Mouse (Mus musculus): Measurements from ENCODE around the gene Wrap73. TPM values are rescaled to one million over a fixed set of nuclear protein-coding genes. Genes with fewer than 3 reads are reported as not detected.

Wrap73 gene
- total and polyA plus RNA-seq, 3 experiments = 32.1 to 77.6 (median 49.3) TPM

- DNase-seq (ENCODE audit: extremely low read depth) = no peak
- in situ Hi-C loops (cut with MboI; ENCODE audit: low pct_ligation_motif_present, low pct_unique_long_range_greater_than_20kb, low sequenced_read_pairs) (loop anchor here (5.0 to 25.0 kb wide), 2 partner anchors 139 to 611 kb away; no protein-coding TSS in a partner anchor), dilution Hi-C loops (cut with MboI; ENCODE audit: extremely low pct_ligation_motif_present, extremely low pct_unique_long_range_greater_than_20kb, low sequenced_read_pairs) (no loop called here)
- Histone ChIP-seq H3K4me3 (replicated peaks in 1 of 3; ENCODE audit: low read depth in 2 of 3, low read length in 2 of 3, poor library complexity in 1 of 3) (no peak overlapping the region), H3K79me2 (replicated peaks; ENCODE audit: control insufficient read depth, extremely low read depth, insufficient read depth, poor library complexity, severe bottlenecking) (no peaks in the 10 kb centered on the region), H3K4me2 (ENCODE audit: insufficient read depth, low read depth, poor library complexity, severe bottlenecking) (no peak overlapping the region), H3K36me3 (replicated peaks in 1 of 2; ENCODE audit: control insufficient read depth in 1 of 2, insufficient read depth in 1 of 2, low read length in 1 of 2) (no peaks in the 10 kb centered on the region), H3K9ac (ENCODE audit: insufficient read depth, low read depth) (no peak overlapping the region), H3K27me3 (replicated peaks) (peaks cover 29% of the 10 kb centered on the region), H3K27ac (ENCODE audit: insufficient read depth, low read depth) (no peak overlapping the region), H3K9me3 (replicated peaks; ENCODE audit: low read length) (no peaks in the 10 kb centered on the region), H3K4me1 (ENCODE audit: control insufficient read depth in 1 of 2, insufficient read depth in 2 of 2) (no peaks in the 10 kb centered on the region)
- TF ChIP-seq PAX5 (IDR thresholded peaks at IDR 0.05; ENCODE audit: low read length) (no peak), ELF1 (IDR thresholded peaks at IDR 0.05; ENCODE audit: low read depth, low read length) (no peak), MAZ (IDR thresholded peaks at IDR 0.05; ENCODE audit: low read depth, low read length) (no peak), CHD1 (IDR thresholded peaks at IDR 0.05; ENCODE audit: low read depth, low read length) (no peak), CTCF (conservative IDR thresholded peaks at IDR 0.05 in 1 of 2, IDR thresholded peaks at IDR 0.05 in 1 of 2; ENCODE audit: low read depth in 2 of 2, low read length in 2 of 2) (no peak)
Observed at GRCm38 (mm10) chr4:154201511-154201910, 59.3 kb downstream of the Wrap73 start.

GRCm38 (mm10) chr4:154204532-154204931 lies 62.4 kb downstream of the Wrap73 start:
- Histone ChIP-seq H3K36me3 (replicated peaks in 1 of 2; ENCODE audit: control insufficient read depth in 1 of 2, insufficient read depth in 1 of 2, low read length in 1 of 2) (no peaks in the 10 kb centered on the region), H3K4me1 (ENCODE audit: control insufficient read depth in 1 of 2, insufficient read depth in 2 of 2) (no peaks in the 10 kb centered on the region), H3K27me3 (replicated peaks) (peaks cover 34% of the 10 kb centered on the region), H3K4me2 (ENCODE audit: insufficient read depth, low read depth, poor library complexity, severe bottlenecking) (no peak overlapping the region), H3K79me2 (replicated peaks; ENCODE audit: control insufficient read depth, extremely low read depth, insufficient read depth, poor library complexity, severe bottlenecking) (no peaks in the 10 kb centered on the region), H3K9ac (ENCODE audit: insufficient read depth, low read depth) (no peak overlapping the region), H3K9me3 (replicated peaks; ENCODE audit: low read length) (no peaks in the 10 kb centered on the region), H3K27ac (ENCODE audit: insufficient read depth, low read depth) (no peak overlapping the region), H3K4me3 (replicated peaks in 1 of 3; ENCODE audit: low read depth in 2 of 3, low read length in 2 of 3, poor library complexity in 1 of 3) (no peak overlapping the region)
- in situ Hi-C loops (cut with MboI; ENCODE audit: low pct_ligation_motif_present, low pct_unique_long_range_greater_than_20kb, low sequenced_read_pairs) (loop anchor here (5.0 to 25.0 kb wide), 2 partner anchors 142 to 608 kb away; no protein-coding TSS in a partner anchor), dilution Hi-C loops (cut with MboI; ENCODE audit: extremely low pct_ligation_motif_present, extremely low pct_unique_long_range_greater_than_20kb, low sequenced_read_pairs) (no loop called here)
- no peak for TF ChIP-seq HCFC1 (IDR thresholded peaks at IDR 0.05; ENCODE audit: low read depth, low read length)
- DNase-seq (ENCODE audit: extremely low read depth) = no peak

- dilution Hi-C loops (cut with MboI; ENCODE audit: extremely low pct_ligation_motif_present, extremely low pct_unique_long_range_greater_than_20kb, low sequenced_read_pairs) (no loop called here), in situ Hi-C loops (cut with MboI; ENCODE audit: low pct_ligation_motif_present, low pct_unique_long_range_greater_than_20kb, low sequenced_read_pairs) (loop anchor here (5.0 to 25.0 kb wide), 2 partner anchors 38 to 607 kb away; no protein-coding TSS in a partner anchor)
- Histone ChIP-seq H3K4me1 (ENCODE audit: control insufficient read depth in 1 of 2, insufficient read depth in 2 of 2) (no peaks in the 10 kb centered on the region), H3K27me3 (replicated peaks) (peaks cover 34% of the 10 kb centered on the region), H3K9ac (ENCODE audit: insufficient read depth, low read depth) (no peak overlapping the region), H3K79me2 (replicated peaks; ENCODE audit: control insufficient read depth, extremely low read depth, insufficient read depth, poor library complexity, severe bottlenecking) (no peaks in the 10 kb centered on the region), H3K36me3 (replicated peaks in 1 of 2; ENCODE audit: control insufficient read depth in 1 of 2, insufficient read depth in 1 of 2, low read length in 1 of 2) (no peaks in the 10 kb centered on the region), H3K4me3 (replicated peaks in 1 of 3; ENCODE audit: low read depth in 2 of 3, low read length in 2 of 3, poor library complexity in 1 of 3) (no peak overlapping the region), H3K9me3 (replicated peaks; ENCODE audit: low read length) (no peaks in the 10 kb centered on the region), H3K27ac (ENCODE audit: insufficient read depth, low read depth) (no peak overlapping the region), H3K4me2 (ENCODE audit: insufficient read depth, low read depth, poor library complexity, severe bottlenecking) (no peak overlapping the region)
- no peak for DNase-seq (ENCODE audit: extremely low read depth)
- TF ChIP-seq CTCF (conservative IDR thresholded peaks at IDR 0.05 in 1 of 2, IDR thresholded peaks at IDR 0.05 in 1 of 2; ENCODE audit: low read depth in 2 of 2, low read length in 2 of 2) (no peak), TCF12 (IDR thresholded peaks at IDR 0.05; ENCODE audit: low read depth, low read length) (no peak), CHD2 (IDR thresholded peaks at IDR 0.05; ENCODE audit: low read length) (no peak), E2F4 (IDR thresholded peaks at IDR 0.05; ENCODE audit: insufficient replicate concordance, low read depth, low read length) (no peak), HCFC1 (IDR thresholded peaks at IDR 0.05; ENCODE audit: low read depth, low read length) (no peak), PAX5 (IDR thresholded peaks at IDR 0.05; ENCODE audit: low read length) (no peak), ZC3H11A (IDR thresholded peaks at IDR 0.05; ENCODE audit: low read depth, low read length) (no peak), MXI1 (IDR thresholded peaks at IDR 0.05; ENCODE audit: low read depth, low read length) (no peak), UBTF (IDR thresholded peaks at IDR 0.05; ENCODE audit: low read depth, low read length) (no peak), ELF1 (IDR thresholded peaks at IDR 0.05; ENCODE audit: low read depth, low read length) (no peak), TBP (conservative IDR thresholded peaks at IDR 0.05; ENCODE audit: low read depth, low read length) (no peak), ETS1 (conservative IDR thresholded peaks at IDR 0.05; ENCODE audit: low read depth, low read length) (no peak)
Observed at GRCm38 (mm10) chr4:154205392-154205791, 63.2 kb downstream of the Wrap73 start.
